Mouse (Mus musculus): ENCODE results near the gene Ifi35.

- TF ChIP-seq CTCF (IDR thresholded peaks at IDR 0.05; ENCODE audit: borderline replicate concordance, extremely low read depth, insufficient read depth, insufficient read length) (no peak), POLR2A (IDR thresholded peaks at IDR 0.05; ENCODE audit: borderline replicate concordance, extremely low read depth, insufficient read depth, insufficient read length, poor library complexity, severe bottlenecking) (no peak)
These were observed 7.4 kb downstream of the Ifi35 start for GRCm38 (mm10) chr11:101455627-101456026.
